Mouse (Mus musculus): Measurements from ENCODE around the gene Gna12.

GRCm38 (mm10) chr5:140767704-140768141, 62.5 kb downstream of the Gna12 start:
- peak; percentile 51; the same call in 1 of the 2 replicates for TF ChIP-seq POLR2A (IDR thresholded peaks at IDR 0.05; ENCODE audit: insufficient read depth, low read depth, low read length)
- no peak for TF ChIP-seq CTCF (IDR thresholded peaks at IDR 0.05)
- TF ChIP-seq EP300 (IDR thresholded peaks at IDR 0.05; ENCODE audit: insufficient read depth, low read depth, low read length), result peak; percentile 89

Data from heart, adult 2 months (tissue).